In genomic region chr5:31918566-31918965, GRCm38 (mm10) we compare ENCODE assay signal across 16 mouse cellular contexts.
DNase-seq lines count a peak whose midpoint lies in the region; ATAC-seq and TF ChIP-seq lines count a peak whose summit lies in the region.
"Had no signal": no experiment of that assay in that cellular context is flagged by ENCODE, and none has a peak within 500 bp of the region (broad histone marks: within the 10 kb centered on the region; RNA-seq: fewer than 3 reads in every experiment).

No protein-coding gene starts in this region.

- H3K9me3 ChIP-seq in hindbrain, embryonic 11.5 days (ENCODE audit: control insufficient read depth, low read length) = no peaks in the 10 kb centered on the region
- H3K9me3 ChIP-seq: embryonic facial prominence, embryonic 10.5 days; heart, embryonic 15.5 days; limb, embryonic 10.5 days; megakaryocyte, embryonic 14.5 days; stomach, embryonic 15.5 days had no signal

- DNase-seq in CD4-positive helper T cell, adult 2 months (ENCODE audit: low read depth, low spot score) = peak; percentile 75
- DNase-seq in CD8-positive naive resting alpha-beta T cell, adult 2 months (ENCODE audit: low read depth in 2 of 2, low spot score in 2 of 2) = peak; percentile 59 to 64
- peak; percentile 75 for DNase-seq in thymus, postnatal 0 days (ENCODE audit: low spot score)
- DNase-seq in hindbrain, embryonic 11.5 days (ENCODE audit: low spot score) = no peak
- no peak for DNase-seq in layer of hippocampus, adult 2 months (ENCODE audit: low spot score in 2 of 2)
- DNase-seq in kidney, postnatal 10 days = no peak
- DNase-seq: adrenal gland, postnatal 14 days; cerebellum, adult 9-11 months; right cerebral cortex, postnatal 14 days had no signal

- H3K36me3 ChIP-seq in hindbrain, embryonic 11.5 days (ENCODE audit: control insufficient read depth, insufficient read depth, low read length) = no peaks in the 10 kb centered on the region
- H3K36me3 ChIP-seq: embryonic facial prominence, embryonic 10.5 days; heart, embryonic 15.5 days; limb, embryonic 10.5 days; stomach, embryonic 15.5 days had no signal

- H3K4me2 ChIP-seq in hindbrain, embryonic 11.5 days (replicated peaks; ENCODE audit: low read depth, low read length) = no peak overlapping the region
- H3K4me2 ChIP-seq: heart, embryonic 15.5 days; stomach, embryonic 15.5 days had no signal

- H3K4me3 ChIP-seq in hindbrain, embryonic 11.5 days (ENCODE audit: low read depth, low read length) = no peak overlapping the region
- no peak overlapping the region for H3K4me3 ChIP-seq in layer of hippocampus, adult 2 months
- H3K4me3 ChIP-seq: embryonic facial prominence, embryonic 10.5 days; heart, embryonic 15.5 days; limb, embryonic 10.5 days; megakaryocyte, embryonic 14.5 days; stomach, embryonic 15.5 days had no signal

- H3K27me3 ChIP-seq in hindbrain, embryonic 11.5 days (ENCODE audit: control insufficient read depth, insufficient read depth, low read length) = no peaks in the 10 kb centered on the region
- H3K27me3 ChIP-seq: heart, embryonic 15.5 days; megakaryocyte, embryonic 14.5 days; stomach, embryonic 15.5 days had no signal

- H3K4me1 ChIP-seq in hindbrain, embryonic 11.5 days (replicated peaks; ENCODE audit: control insufficient read depth, insufficient read depth, low read length) = no peaks in the 10 kb centered on the region
- H3K4me1 ChIP-seq: embryonic facial prominence, embryonic 10.5 days; heart, embryonic 15.5 days had no signal

- no peak overlapping the region for H3K9ac ChIP-seq in hindbrain, embryonic 11.5 days (ENCODE audit: low read depth, low read length)
- H3K9ac ChIP-seq: heart, embryonic 15.5 days; stomach, embryonic 15.5 days had no signal

- no peak overlapping the region for H3K27ac ChIP-seq in hindbrain, embryonic 11.5 days (ENCODE audit: low read depth, low read length)
- no peak overlapping the region for H3K27ac ChIP-seq in layer of hippocampus, adult 2 months
- H3K27ac ChIP-seq: embryonic facial prominence, embryonic 10.5 days; heart, embryonic 15.5 days; limb, embryonic 10.5 days; stomach, embryonic 15.5 days had no signal

- peak; percentile 70 for ATAC-seq in monocyte, adult 5-6 weeks (replicated peaks; ENCODE audit: insufficient number of reproducible peaks, low FRiP score, low TSS enrichment, poor library complexity, severe bottlenecking)
- ATAC-seq in hindbrain, embryonic 11.5 days (ENCODE audit: low FRiP score) = no peak
- ATAC-seq: hindbrain, embryonic 16.5 days had no signal

- WGBS in hindbrain, embryonic 11.5 days = 94% methylated on average over 4 of the region's 4 CpGs

- no peak for TF ChIP-seq CTCF in layer of hippocampus, adult 2 months (conservative IDR thresholded peaks at IDR 0.05)

Comparison
In these comparisons a context has a peak if more than half of its experiments do, and no peak if none do; other contexts are left out.
1. DNase-seq: peak in CD4-positive helper T cell, adult 2 months (single experiment), CD8-positive naive resting alpha-beta T cell, adult 2 months (2 of 2) and thymus, postnatal 0 days (single experiment); none in hindbrain, embryonic 11.5 days (single experiment), layer of hippocampus, adult 2 months (0 of 2) and kidney, postnatal 10 days (single experiment).